Mouse (Mus musculus) embryo, embryonic 9.5 days (tissue): ENCODE measurements around the gene Ppp1r37.

Experiments used
- DNase-seq: peaks from one replicate; pipeline ENCODE4 v3.0.0-alpha.2; 2017; ENCODE audit errors: extremely low spot score

Gene Ppp1r37

DNA sequence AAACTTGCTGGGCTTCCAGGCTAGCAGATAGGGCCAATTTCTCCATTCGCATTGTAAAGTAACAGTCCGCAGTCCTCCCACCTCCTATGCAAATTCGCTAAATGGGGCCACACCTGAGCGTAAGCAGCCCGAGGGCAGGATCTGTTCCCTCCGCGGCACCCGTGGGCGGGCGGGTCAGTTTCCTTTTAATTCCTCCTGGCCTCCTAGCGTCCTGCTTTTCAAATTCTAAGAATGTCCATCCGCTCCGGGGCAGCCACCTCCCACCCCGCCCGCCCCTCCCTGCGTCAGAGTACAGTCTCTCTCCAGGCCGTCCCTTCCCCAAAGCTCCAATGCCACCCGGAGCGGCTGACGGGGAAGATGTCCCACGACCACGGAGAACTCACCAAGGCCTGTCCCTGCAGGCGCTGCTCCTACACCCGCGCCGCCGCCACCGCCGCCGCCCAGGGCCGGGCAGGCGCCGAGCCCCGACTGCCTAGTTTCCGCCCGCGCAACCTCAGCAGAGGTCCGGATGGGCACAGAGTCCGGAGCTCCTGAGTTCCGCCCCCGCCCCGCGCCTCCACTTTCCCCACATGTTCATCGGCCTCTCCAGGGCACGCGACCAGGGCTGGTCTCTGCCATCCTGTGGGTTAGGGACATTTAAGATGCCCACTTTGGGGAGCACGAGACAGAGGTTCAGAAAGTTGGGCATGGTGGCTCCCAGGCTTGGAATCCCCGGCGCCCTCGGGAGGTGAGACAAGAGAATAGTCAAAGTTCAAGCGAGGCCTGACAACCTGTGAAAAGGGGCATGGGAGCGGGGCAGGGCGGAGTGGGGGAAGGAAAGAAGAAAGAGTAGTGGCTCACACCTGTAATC, 10.3 kb upstream of the Ppp1r37 start:
- peak; percentile 90 for DNase-seq

DNA sequence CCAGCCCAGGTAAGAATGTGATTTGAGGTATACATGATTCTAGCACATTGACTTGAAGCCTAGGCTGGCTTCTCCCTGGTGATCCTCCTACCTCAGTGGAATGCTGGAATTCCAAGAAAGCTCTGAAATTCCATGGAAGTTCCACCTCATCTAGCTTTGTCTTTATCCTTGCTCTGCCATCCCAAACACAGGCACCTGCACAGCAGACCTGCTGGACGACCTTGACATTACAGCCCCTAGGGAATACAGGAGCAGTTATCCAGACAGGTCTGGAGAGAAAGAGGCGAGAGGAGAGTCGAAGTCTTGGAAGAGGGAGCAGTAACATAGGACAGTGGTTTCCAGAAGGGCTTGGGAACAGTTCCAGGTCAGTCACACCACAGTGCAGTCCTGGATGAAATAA, 6.8 kb upstream of the Ppp1r37 start:
- DNase-seq: no peak

DNA sequence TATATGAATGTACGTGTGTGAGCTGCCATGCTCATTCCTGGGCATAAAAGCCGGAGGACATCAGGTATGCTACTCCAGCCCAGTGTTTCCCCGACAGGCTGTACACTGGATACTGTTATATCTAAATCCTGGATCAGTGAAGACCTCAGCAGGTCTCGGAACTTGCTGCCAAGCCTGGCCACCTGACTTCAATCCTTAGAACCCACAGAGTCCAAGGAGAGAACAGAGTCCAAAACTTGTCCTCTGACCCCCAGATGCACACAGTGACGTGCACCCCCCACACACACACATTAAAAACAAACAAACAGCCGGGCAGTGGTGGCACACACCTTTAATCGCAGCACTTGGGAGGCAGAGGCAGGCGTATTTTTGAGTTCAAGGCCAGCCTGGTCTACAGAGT, 4.5 kb upstream of the Ppp1r37 start:
- no peak for DNase-seq

DNA sequence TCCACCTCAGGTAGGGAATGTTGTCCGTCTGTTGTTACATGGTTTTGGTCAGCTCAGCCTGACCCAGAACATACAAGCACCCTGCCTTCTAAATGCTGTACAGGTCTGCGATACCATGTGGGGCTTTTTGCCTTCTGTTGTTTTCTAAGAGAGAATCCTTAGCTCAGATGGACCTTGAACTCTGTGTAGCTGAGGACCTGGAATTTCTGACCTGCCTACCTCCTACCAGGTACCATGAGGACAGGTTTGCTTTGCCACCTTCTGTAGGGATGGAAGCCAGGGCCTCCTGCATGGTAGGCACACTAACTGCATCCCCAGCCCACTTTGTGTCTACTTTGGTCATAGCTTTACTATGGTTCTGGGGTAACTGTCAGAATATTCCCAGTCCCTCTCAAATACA, 2.9 kb upstream of the Ppp1r37 start:
- no peak for DNase-seq

DNA sequence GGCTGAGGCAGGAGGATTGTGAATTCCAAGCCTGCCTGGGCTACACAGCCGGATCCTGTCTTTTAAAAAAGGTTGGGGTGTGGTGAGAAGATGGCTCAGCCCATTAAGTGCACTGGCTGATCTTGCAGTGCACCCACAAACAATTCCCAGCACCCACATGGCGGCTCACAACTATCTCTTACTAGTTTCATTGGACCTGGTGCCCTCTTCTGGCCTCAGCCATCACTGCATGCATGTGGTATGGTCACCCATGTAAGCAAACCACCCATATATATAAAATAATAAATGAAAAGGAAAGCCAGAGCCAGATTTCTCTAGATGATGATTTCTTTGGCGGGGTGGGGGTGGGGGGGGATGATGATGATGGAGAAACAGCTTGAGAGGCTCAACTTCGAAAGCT, 1.6 kb upstream of the Ppp1r37 start:
- no peak for DNase-seq

DNA sequence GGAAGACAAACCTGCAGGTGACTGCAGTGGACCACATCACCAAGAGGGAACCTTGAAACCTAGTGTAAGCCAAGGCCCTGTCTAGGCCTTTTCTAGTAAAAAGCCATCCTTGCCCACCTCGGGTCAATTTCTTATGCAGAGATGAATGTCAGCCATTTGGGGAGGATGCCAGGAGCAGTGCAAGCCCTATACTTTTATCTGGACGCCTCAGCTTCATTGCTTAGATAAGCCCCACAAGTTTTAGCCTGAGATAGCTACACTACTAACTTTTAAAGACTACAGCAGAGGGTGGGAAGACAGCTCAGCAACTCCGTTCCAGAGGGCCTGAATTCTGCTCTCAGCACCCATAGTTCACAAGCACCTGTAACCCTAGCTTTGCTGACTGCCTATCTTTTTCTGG, 1.0 kb upstream of the Ppp1r37 start:
- DNase-seq: no peak

DNA sequence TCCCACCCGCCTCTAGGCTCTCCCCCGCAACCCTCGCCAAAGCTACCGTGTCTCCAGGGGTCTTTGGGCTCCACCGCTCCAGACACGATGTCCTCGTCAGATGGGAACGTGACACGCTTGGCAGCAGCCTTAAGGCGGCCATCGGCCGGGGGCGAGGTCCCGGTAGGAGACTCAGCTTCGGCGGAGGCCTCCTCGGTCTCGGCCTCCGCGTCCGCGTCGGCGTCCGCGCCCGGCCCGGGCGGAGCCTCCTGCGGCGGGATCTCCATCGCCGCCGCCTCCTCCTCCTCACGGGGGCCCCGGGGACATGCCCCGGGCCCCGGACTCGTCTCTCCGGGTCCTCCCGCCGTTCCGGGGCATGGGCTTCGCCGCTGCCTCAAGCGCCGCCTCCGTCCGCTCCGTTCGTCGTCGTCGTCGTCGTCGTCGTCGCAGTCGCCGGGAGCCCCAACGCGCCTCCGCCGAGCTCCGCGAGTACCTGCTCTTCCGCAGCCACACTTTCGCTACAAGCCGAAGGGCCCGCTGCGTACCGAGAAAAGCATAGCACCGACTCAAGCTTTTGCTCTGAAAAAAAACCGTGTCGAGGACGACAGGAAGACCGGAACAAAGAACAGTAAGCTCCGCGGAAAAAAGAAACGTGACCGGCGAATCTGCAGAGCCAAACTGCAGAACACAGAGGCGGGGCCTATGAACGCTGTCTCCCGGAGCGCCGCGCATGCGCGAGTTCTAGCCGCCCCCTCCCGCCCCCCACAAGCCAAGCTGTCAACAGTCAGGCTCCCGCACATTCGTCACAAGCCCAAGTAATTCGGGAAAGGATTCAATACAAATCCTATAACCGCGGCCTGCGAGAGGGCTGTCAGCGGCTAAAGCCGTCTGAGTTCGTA, 872 bp downstream of the Ppp1r37 start:
- peak; percentile 96 for DNase-seq

DNA sequence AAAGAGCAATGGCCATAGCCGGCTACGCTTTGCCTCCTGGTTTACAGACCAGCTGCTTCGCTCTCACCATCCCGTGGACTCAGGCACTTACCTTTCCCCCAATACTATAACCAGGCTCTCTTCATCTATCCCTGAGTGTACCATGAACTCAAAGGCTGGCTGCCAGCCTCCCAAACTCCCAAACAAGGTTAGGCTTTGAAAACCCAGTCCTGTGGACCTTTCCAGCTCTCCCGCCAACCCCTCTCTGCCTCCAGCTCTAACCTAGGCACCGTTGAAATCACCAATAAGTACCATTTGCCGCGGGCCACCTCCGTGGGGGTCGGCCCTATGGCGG, 1.5 kb downstream of the Ppp1r37 start:
- DNase-seq: no peak

DNA sequence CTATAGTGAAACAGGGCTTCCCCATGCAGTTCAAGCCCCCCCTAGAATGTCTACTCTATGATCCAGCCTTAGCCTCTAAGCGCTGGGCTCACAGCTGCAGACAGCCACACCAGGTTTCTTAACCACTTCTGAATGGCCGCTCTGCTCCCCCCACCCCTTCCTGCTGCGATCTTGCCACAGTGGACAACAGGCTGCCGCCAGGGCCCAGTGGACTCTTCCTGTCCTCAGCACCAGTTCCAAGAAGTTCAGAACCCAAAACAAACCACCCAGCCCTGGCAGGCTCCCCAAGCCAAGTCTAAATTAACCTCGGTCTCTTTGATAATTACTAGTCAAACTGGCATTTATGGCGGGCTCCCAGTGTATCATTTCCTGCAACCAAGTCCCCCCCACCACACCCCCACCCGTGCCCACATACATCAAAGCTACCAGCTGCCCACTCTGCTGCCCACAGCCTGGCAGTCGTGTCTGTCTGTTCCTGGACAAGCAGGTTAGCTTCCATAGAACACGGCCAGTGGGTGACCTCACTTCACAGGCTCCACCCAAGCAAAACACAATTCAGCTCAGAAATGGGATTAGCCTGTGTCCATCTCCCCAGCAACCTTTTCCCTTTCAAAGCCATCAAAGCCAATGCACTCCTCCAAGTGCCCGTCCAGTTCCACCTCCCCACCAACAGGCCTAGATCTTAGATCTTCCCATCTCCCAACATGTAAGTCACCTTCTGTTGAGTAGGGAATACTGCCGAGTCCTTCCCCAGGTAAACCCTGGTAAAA, 2.2 kb downstream of the Ppp1r37 start:
- DNase-seq: no peak

DNA sequence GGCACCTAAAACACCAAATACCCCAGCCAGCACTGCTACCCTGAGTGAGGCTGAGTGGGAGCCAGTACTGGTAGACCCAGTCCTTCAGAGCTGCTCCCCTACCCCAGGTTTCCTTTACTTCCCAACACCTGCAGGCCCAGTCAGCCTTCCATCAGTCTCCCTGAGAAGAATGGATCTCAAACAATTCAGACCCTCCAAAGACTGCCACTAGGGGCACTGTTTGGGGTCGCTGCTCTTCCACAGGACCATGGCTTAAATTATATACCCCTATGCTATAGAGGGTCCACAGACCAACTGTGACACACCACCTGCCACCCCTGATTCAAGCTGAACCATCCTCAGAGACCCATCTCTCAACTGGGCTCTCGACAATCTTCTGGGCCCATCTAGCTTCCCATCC, 3.9 kb downstream of the Ppp1r37 start:
- DNase-seq: no peak

DNA sequence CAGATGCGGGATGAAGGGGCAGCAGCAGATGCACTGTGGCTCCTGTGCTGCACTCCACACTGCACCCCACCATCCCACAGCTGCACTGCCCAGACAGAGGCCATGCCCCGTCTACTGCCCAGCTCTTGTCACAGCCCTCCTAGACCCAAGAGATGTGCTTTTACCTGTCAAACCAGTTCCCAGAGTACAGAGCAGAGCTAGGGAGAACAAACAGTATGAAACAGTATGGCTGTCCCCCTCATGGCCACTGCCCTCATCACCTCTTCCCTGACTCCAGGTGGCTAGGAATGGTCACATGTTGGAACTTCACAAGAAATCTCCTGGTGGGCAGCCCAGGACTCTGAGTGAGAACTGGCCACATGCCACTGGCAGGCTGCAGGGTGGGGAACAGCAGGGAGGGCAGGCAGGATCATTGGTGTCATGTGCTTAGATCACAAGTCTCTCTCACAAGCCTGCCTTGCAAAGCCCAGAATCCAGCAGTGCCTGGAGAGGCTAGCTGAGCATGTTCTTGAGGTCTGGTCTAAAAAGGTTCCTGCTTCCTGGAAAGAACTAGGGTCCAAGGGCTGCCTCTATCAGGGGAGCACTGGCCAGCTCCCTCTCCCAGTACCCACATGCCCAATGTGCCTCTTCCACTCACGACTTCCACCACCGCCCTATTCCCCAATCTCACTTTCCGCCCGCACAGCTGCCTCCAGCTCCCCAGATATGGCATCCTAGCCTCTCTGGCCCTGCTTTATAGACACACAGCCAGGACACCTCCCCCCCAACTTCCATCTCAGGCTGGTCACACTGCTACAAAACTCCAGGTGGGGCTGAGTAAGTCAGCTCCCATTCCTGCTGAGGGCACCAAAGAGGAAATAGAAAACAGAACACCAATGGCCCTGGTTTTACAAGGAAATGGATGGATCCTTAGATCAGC, 4.6 kb downstream of the Ppp1r37 start:
- DNase-seq: no peak

DNA sequence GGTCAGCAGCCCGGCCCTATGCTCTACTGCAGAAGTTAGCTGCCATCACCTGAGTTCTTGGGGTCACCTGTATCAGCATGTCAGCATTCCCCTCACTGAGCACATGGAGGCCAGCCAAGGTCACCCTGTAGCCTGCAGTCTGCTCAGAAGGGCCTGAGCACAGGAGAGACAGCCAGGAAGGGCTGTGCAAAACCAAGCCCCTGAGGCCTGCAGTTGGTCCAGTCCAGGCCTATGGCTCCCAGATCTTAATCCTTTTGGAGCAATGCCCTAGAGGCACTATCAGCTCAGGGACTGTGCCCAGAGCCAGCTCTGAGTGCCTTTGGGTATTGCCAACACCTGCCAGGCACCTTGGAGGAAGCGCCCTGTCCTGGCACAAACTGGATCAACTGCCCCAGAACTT, 5.8 kb downstream of the Ppp1r37 start:
- DNase-seq: no peak

DNA sequence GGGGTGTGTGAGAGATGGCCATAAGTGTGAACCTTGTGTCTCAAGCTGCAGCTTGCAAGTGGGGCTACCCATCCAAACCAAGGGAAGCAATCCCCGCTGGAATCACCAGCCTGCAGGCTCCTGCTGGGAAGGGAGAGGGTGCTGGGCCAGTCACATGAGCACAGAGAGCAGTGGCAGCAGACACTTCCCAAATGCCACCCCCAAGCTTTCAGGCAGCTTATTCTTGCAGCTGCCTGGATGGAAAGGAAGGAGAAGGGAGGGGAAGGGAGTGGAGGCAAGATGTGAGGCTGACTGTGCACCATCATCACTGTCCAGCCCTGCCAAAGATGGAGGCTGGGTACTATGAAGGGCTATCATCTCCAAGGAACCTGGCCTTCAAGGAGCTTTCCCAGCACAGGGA, 8.7 kb downstream of the Ppp1r37 start:
- no peak for DNase-seq

DNA sequence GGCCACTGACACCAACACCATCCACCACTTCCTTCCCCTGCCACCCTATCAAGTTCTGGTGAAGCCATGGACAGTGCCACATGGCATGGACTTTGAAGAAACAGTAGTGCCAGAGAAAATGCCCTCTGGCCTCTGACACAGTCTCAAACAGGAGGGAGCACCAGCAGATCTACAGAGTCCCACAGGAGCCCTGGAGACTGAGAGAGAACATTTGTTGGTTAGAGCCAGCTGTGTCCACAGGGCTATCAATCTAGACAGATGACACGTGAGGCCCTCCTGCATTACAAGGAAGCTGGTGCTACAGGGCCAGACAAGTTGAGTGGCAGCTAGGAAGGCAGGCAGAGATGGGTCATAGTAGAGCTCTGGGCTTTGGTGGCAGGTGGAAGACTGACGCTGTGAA, 10.4 kb downstream of the Ppp1r37 start:
- no peak for DNase-seq

DNA sequence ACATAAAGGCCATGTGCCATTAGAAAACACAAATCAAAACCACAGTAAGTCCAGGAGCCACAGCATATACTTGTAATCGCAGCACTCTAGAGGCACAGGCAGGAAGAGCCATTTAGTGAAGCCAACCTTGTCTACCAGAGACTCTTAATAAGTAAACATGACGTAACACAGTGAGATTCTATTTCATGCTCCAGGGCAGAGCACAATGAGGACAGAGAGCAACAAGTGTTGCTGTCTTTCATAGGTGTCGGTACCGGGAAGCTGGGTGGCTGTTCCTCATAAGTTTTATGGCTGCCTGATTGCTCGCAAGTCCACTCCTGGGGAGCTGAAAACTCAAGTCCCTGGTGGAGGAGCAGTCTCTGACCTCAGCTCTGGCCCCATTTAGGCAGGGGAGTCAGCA, 11.2 kb downstream of the Ppp1r37 start:
- no peak for DNase-seq

DNA sequence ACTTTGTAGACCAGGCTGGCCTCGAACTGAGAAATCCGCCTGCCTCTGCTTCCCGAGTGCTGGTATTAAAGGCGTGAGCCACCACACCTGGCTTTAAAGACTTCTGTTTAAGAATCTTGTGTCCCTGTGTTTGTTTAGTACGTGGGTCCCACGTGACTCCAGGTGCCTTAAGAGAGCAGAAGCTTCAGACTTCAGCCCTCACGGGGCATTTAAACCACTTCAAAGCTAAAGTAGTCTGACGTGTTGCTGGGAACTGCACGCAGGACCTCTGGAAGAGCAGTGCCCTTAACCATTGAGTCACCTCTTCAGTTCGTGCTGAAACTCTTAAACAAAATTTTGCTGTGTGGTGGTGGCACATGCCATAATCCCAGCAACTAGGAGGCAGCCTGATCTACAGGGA, 13.5 kb downstream of the Ppp1r37 start:
- no peak for DNase-seq

DNA sequence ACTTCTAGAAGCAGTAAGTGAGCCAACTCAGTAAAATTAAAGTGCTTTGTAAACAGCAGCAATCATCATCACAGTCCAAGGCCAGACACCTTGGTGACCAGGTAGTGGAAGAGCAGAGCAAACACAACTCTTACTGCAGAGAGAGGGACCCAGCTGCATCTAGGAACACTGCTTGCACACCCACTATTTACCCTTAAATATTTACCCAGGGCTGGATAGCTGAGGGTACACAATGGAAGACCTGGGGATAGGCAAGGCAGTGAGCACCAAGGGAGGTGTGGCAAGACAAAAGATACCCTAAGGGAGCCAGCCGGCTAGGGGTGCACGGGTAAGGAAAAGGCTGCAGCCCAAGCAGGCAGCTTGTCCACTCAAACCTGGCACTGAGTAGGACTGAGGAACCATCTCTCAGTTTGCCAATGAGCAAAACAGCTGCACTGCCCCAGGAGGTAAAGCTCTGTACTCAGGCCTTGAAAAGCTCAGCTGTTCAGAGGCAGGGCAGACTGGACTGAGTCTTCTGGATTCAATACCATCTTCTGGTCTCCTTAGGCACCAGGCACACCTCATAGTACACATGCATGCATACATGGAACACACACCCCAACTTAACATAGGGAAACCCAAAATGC, 15.4 kb downstream of the Ppp1r37 start:
- no peak for DNase-seq

DNA sequence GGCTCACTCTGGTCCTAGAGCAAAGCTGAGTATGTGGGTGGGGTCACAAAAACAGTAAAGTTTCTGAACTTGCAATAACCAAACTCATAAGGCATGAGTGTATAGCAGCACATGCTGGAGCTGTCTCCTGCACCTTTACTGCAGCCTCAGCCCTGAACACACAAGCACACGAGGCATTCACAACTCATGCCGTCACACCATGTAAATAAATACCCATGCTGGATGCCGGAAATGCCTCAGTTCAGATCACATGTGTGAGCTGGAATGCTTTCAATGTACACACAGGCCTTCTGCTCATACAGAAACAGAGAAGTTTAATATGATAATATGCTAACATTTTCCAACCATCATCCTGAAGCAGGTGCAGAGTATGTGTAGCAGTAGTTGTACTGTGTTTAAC, 16.9 kb downstream of the Ppp1r37 start:
- no peak for DNase-seq

DNA sequence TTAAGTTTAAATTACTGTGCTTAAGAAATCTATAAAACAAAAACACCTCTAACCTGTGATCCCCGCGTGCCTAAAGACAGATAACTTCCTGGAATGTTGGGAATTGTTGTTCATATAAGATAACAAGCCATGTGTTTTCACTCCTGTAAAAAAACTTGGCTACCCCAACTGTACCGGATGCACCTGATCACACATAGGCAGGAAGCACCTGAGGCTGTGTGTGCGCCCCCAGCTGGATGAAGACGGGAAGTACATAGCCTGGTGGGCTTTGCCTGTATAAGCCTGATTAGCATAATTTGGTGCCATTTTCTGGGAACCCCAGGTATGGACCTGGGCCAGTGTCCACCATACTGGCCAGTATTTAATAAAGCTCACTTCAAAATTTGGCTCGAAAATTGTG, 19.3 kb downstream of the Ppp1r37 start:
- no peak for DNase-seq

DNA sequence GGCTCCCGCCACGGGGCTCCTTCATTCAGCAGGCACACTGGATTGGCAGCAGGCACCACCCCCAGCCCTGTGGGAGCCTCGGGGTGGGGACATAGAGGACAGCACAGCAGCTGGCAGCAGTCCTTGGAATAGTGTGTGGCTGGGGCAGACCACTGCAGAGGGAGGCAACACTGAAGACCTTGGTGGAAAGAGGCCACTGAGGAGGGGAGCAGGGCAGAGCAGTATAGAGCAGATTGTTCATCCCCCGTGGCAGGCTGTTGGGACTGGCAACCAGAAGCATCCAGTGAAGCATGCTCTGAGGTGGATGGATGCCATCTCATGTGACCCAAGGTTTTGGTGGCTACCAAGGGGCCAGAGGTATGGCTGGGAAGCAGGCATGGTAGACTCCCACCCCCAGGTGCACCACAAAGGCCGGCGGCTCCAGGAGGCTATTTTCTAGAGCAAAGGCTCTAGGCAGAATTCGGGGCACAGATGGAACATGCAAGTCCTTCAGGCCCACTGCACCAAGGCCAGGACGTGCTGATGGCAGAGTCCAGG, 20.7 kb downstream of the Ppp1r37 start:
- DNase-seq: no peak

DNA sequence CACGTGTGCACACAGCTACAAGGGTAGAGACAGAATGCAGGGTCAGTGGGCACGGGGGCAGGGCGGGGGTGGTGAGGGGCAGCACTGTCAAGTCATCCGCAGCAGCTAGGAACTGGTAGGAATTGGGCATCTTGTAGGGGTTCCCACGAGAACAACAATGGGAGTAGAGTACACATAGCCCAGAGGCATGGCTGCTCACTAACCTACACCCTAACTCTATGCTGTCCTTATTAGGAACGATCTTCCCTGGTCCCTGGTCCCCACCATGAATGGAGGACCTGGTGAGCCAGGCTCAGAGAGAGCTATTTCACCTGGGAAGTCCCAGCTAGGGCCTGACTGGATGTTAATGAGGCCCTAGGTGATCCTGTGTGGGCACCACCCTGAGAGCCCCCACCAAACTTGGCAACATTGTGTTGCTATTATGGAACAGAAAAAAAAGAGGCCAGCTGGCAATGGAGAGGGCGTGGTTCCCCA, 21.2 kb downstream of the Ppp1r37 start:
- no peak for DNase-seq
